Mouse (Mus musculus): ENCODE measurements around the gene Vmn2r37.
"Not testable (repeated sequence)": the region's sequence is repeated elsewhere in the genome, so short reads cannot be mapped to it uniquely, and the experiment has no call there.

Vmn2r37 gene

GRCm38 (mm10) chr7:9223553-9223952 lies at the start of gene Vmn2r37:
TSS of gene Vmn2r37 (minus strand) at chr7:9223653.
- not testable (repeated sequence) for DNase-seq

Data from cerebellum, postnatal 36 days (tissue).